Mouse (Mus musculus): ENCODE results near the gene Gm17026.
"Not testable (repeated sequence)": the region's sequence is repeated elsewhere in the genome, so short reads cannot be mapped to it uniquely, and the experiment has no call there.

The Gm17026 gene

GRCm38 (mm10) chr14:42259948-42260347, at the start of gene Gm17026:
Gm17026 (minus strand) TSS chr14:42260048.
- DNase-seq, result not testable (repeated sequence)

- DNase-seq, result not testable (repeated sequence)
These were observed 37.4 kb upstream of the Gm17026 start, which contains the start of gene Gm9611 for GRCm38 (mm10) chr14:42297258-42297657. Gm9611 (minus strand) TSS chr14:42297358.

- DNase-seq, result not testable (repeated sequence)
These were observed 42.9 kb downstream of the Gm17026 start for GRCm38 (mm10) chr14:42216766-42217537.
